Mouse (Mus musculus): Measurements from ENCODE around the gene Aunip. TPM values are rescaled to one million over a fixed set of nuclear protein-coding genes. Genes with fewer than 3 reads are reported as not detected.

The Aunip gene
- total and polyA plus RNA-seq, 2 experiments from 2014 or later = 1.8 to 3.1 TPM

DNA sequence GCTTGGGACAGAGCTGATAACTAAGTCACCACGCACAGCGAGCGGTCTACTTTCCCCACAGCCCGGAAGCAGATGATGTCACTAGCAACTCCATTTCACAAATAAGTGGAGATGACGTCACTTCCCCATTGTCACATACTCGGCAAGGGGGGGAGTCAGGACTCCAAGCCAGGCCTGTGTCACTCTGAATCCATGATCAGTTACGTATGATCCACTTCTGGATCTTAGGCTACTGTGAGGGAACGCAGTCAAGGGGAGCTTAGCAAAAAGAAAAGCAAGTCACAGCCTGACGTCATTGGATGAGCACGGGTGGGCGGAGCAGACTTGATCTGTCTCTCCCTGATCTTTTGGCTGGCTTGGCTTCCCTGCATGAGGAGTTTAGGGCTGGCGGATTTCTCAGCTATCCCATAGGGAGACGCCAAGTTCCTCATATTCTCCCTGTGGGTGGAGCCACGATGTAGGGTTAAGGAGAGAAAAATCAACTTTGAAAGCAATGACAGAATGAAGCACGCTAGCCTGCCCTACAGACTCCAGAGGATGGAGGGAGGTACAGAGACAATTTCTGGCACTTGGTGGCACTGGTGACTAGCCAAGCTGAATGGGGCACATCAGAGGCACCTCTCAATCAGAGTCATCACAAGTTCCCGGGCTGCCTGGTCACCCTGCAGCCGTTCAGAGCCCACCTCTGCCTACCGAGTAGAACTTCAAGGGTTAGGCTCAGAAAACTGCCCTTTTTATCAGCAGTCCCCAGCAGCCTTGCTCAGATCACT is 37.6 kb downstream of the Aunip start:
- no peak overlapping the region for H3K4me3 ChIP-seq (ENCODE audit: low read depth, low read length)
- H3K36me3 ChIP-seq (replicated peaks; ENCODE audit: control insufficient read depth, insufficient read depth, low read length) = peaks cover 26% of the 10 kb centered on the region
- DNase-seq (ENCODE audit: low spot score) = peak; percentile 70
- no peak overlapping the region for H3K9ac ChIP-seq (replicated peaks; ENCODE audit: low read depth, low read length)
- peak overlapping the region; percentile 21; the same call in 1 of the 2 replicates for H3K27ac ChIP-seq (ENCODE audit: low read depth)
- WGBS = 46% methylated on average over 18 of the region's 18 CpGs
- TF ChIP-seq CTCF (IDR thresholded peaks at IDR 0.05; ENCODE audit: low read depth) (peak; percentile 20), EP300 (IDR thresholded peaks at IDR 0.05; ENCODE audit: low read depth) (no peak)
- no peaks in the 10 kb centered on the region for H3K9me3 ChIP-seq (replicated peaks; ENCODE audit: control insufficient read depth, low read length)
- peak; percentile 6; the same call in 1 of the 2 replicates for ATAC-seq (ENCODE audit: insufficient read depth, low read depth)
- H3K27me3 ChIP-seq (ENCODE audit: control insufficient read depth, insufficient read depth, low read length) = no peaks in the 10 kb centered on the region
- peaks cover 16% of the 10 kb centered on the region for H3K4me1 ChIP-seq (ENCODE audit: control insufficient read depth, insufficient read depth)
- H3K4me2 ChIP-seq (ENCODE audit: low read depth, low read length) = no peak overlapping the region

DNA sequence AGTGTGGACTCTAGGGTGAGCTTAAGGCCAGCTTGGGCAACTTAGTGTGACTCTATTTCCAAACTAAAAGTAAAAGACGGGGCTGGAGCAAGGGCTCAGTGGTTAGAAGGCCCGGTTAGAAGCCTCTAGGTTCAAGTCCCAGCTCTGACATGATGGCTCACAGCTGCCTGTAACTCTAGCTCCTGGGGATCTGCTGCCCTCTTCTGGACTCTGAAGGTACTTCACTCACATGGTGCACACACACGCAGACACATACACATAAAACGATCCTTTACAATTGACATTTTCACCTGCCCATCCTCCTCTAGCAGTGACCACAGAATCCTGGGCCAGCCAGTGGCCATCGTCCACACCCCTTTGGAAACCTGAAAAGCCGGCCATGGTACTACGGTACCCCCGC is 39.1 kb downstream of the Aunip start:
- WGBS = 98% methylated on average over 8 of the region's 8 CpGs
- no peak for TF ChIP-seq EP300 (IDR thresholded peaks at IDR 0.05; ENCODE audit: low read depth)
- TF ChIP-seq CTCF (IDR thresholded peaks at IDR 0.05; ENCODE audit: low read depth) = 0 out of 2 replicates have a peak, but pooled peaks have one; percentile 9
- no peak overlapping the region for H3K4me2 ChIP-seq (ENCODE audit: low read depth, low read length)
- no peaks in the 10 kb centered on the region for H3K27me3 ChIP-seq (ENCODE audit: control insufficient read depth, insufficient read depth, low read length)
- ATAC-seq (ENCODE audit: insufficient read depth, low read depth) (no peak), DNase-seq (ENCODE audit: low spot score) (no peak)
- peaks cover 16% of the 10 kb centered on the region for H3K36me3 ChIP-seq (replicated peaks; ENCODE audit: control insufficient read depth, insufficient read depth, low read length)
- H3K27ac ChIP-seq (ENCODE audit: low read depth) = no peak overlapping the region
- H3K4me3 ChIP-seq (ENCODE audit: low read depth, low read length) = no peak overlapping the region
- no peak overlapping the region for H3K9ac ChIP-seq (replicated peaks; ENCODE audit: low read depth, low read length)
- no peaks in the 10 kb centered on the region for H3K9me3 ChIP-seq (replicated peaks; ENCODE audit: control insufficient read depth, low read length)
- peaks cover 16% of the 10 kb centered on the region for H3K4me1 ChIP-seq (ENCODE audit: control insufficient read depth, insufficient read depth)

DNA sequence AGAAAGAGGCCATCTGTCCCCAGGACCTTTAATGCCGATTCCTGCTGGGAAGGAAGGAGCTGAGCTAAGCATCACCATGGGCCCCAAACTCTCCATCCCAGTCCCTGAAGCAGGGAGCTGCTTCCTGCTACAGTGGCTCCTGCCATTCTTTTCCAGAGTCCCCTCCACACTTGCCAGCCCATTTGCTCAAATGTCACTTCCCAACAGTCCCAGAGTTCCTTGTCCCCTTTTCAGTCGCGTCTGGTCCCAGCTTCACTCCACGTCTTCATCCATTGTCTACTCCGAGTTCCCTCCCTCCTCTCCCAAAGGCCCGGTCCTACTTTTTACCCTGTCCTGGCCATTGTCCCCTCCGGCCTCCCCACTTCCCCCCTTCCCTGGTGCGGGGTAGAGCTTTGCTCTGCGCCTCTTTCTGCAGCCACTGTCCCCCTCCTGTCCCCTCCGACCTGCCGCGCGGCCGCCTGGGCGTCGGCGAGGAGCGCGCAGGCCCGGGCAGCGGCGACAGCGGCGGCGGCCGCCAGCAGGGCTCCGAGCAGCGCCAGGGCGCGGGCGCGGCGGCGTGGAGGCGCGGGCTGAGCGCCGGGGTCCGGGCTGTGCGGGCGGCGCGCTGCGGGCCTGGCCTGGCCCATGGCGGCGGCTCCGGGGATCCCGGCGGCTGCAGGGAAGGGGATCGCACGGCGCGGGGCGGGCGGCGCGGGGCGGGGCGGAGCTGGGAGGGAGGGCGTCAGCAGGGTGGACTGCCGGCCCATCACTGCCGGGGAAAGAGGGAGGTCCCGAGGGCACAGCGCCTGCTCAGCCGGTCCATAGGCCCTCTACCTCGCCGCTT is 40.9 kb downstream of the Aunip start, which contains the start of gene Selenon:
Selenon (minus strand) TSS at position 673 of the 823 bp plus-strand sequence.
- WGBS = 1% methylated on average over 53 of the region's 67 CpGs

DNA sequence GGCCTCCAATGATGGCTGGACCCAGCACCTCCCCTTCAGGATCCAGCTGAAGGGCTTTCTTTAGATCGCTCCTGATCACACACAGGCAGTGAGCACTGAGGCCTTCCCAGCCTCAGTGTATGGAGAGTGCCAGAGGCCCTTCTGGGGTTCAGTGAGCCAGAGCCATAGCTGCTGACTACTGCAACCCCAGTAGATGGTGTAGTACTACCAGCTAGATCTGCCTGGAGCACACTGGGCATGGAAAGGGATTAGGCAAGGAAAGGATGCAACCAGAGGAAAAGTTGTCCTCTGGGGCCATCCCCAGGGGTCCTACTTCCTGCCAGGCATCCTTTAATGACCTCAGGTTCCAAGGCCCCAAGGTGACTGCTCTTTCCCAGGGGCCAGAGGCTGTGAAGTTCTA is 42.8 kb downstream of the Aunip start:
- Histone ChIP-seq H3K27ac (ENCODE audit: low read depth) (no peak overlapping the region), H3K36me3 (replicated peaks; ENCODE audit: control insufficient read depth, insufficient read depth, low read length) (peaks cover 10% of the 10 kb centered on the region), H3K9me3 (replicated peaks; ENCODE audit: control insufficient read depth, low read length) (no peaks in the 10 kb centered on the region), H3K4me3 (ENCODE audit: low read depth, low read length) (no peak overlapping the region), H3K4me1 (ENCODE audit: control insufficient read depth, insufficient read depth) (peaks cover 9% of the 10 kb centered on the region), H3K27me3 (ENCODE audit: control insufficient read depth, insufficient read depth, low read length) (no peaks in the 10 kb centered on the region), H3K4me2 (ENCODE audit: low read depth, low read length) (no peak overlapping the region), H3K9ac (replicated peaks; ENCODE audit: low read depth, low read length) (no peak overlapping the region)
- 63% methylated on average over 1 of the region's 1 CpGs for WGBS
- ATAC-seq (ENCODE audit: insufficient read depth, low read depth) (no peak), DNase-seq (ENCODE audit: low spot score) (no peak)
- TF ChIP-seq EP300 (IDR thresholded peaks at IDR 0.05; ENCODE audit: low read depth) = no peak
- TF ChIP-seq CTCF (IDR thresholded peaks at IDR 0.05; ENCODE audit: low read depth) = peak; percentile 36

More for the DNA sequence above, 40.9 kb downstream of the Aunip start, which contains the start of gene Selenon:
- TF ChIP-seq EP300 (IDR thresholded peaks at IDR 0.05; ENCODE audit: low read depth) = no peak
- TF ChIP-seq CTCF (IDR thresholded peaks at IDR 0.05; ENCODE audit: low read depth) = no peak
- H3K4me3 ChIP-seq (ENCODE audit: low read depth, low read length) = peak within 1 kb of the TSS; percentile 66
- no peaks in the 10 kb centered on the region for H3K27me3 ChIP-seq (ENCODE audit: control insufficient read depth, insufficient read depth, low read length)
- H3K9ac ChIP-seq (replicated peaks; ENCODE audit: low read depth, low read length) = peak within 1 kb of the TSS; percentile 91
- peak within 1 kb of the TSS; percentile 84 for H3K27ac ChIP-seq (ENCODE audit: low read depth)
- peak; percentile 75 for DNase-seq (ENCODE audit: low spot score)
- no peaks in the 10 kb centered on the region for H3K9me3 ChIP-seq (replicated peaks; ENCODE audit: control insufficient read depth, low read length)
- peak within 1 kb of the TSS; percentile 77 for H3K4me2 ChIP-seq (ENCODE audit: low read depth, low read length)
- peak; percentile 78 for ATAC-seq (ENCODE audit: insufficient read depth, low read depth)
- H3K4me1 ChIP-seq (ENCODE audit: control insufficient read depth, insufficient read depth) = peaks cover 16% of the 10 kb centered on the region
- peaks cover 10% of the 10 kb centered on the region for H3K36me3 ChIP-seq (replicated peaks; ENCODE audit: control insufficient read depth, insufficient read depth, low read length)

DNA sequence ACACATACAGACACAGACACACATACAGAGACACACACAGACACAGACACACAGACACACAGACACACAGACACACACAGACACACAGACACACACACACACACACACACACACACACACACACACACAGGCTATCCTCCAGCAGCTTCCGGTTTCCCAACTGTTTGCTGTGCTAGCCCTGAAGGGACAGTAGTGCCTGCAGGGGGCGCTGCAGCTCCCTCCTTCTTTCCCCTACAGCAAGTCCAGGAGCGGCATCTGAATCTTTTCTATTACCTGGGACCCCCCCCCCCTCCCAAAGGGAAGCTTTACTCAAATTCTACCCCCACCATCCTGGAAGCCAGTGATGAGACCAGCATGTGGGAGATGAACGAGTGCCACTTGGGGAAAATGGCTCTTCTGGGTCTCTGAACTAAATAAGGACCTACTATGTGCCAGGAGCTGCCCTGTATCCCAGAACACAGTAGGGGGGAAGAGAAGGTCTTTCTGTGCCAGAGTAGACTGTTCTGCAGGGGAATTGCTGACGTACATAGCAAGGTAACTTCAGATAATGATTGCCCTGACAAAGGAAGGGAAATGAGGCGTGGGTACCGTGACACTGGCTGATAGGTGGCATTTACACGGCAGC is 45.3 kb downstream of the Aunip start:
- Histone ChIP-seq H3K4me3 (ENCODE audit: low read depth, low read length) (no peak overlapping the region), H3K9ac (replicated peaks; ENCODE audit: low read depth, low read length) (no peak overlapping the region), H3K4me1 (ENCODE audit: control insufficient read depth, insufficient read depth) (peaks cover 5% of the 10 kb centered on the region), H3K9me3 (replicated peaks; ENCODE audit: control insufficient read depth, low read length) (no peaks in the 10 kb centered on the region), H3K27me3 (ENCODE audit: control insufficient read depth, insufficient read depth, low read length) (no peaks in the 10 kb centered on the region), H3K27ac (ENCODE audit: low read depth) (no peak overlapping the region), H3K4me2 (ENCODE audit: low read depth, low read length) (no peak overlapping the region), H3K36me3 (replicated peaks; ENCODE audit: control insufficient read depth, insufficient read depth, low read length) (0 out of 2 replicates have a peak, but pooled peaks cover 6% of the 10 kb centered on the region)
- 69% methylated on average over 8 of the region's 8 CpGs for WGBS
- no peak for ATAC-seq (ENCODE audit: insufficient read depth, low read depth)
- DNase-seq (ENCODE audit: low spot score) = peak; percentile 39
- TF ChIP-seq CTCF (IDR thresholded peaks at IDR 0.05; ENCODE audit: low read depth) (peak; percentile 47), EP300 (IDR thresholded peaks at IDR 0.05; ENCODE audit: low read depth) (no peak)
